Mouse (Mus musculus): ENCODE measurements around the gene Trmt10b.

GRCm38 (mm10) chr4:45308606-45309005 lies 11.7 kb downstream of the Trmt10b start:
- no peak for TF ChIP-seq CTCF (IDR thresholded peaks at IDR 0.05; ENCODE audit: low read depth)
- no peak for TF ChIP-seq EP300 (IDR thresholded peaks at IDR 0.05; ENCODE audit: low read depth)

All from liver, embryonic 14.5 days (tissue).